Mouse (Mus musculus): ENCODE data around the gene Car15.

Car15 gene

GRCm38 (mm10) chr16:17838051-17838450 is at the start of gene Car15:
Gene Car15, minus strand, starts transcription at chr16:17838364.
- no peak for DNase-seq (ENCODE audit: low read depth, low spot score)

- DNase-seq (ENCODE audit: low read depth, low spot score), result peak; percentile 57
Measured at GRCm38 (mm10) chr16:17884116-17884515, 46.0 kb upstream of the Car15 start.

GRCm38 (mm10) chr16:17882196-17882595 is 44.0 kb upstream of the Car15 start:
- DNase-seq (ENCODE audit: low read depth, low spot score), result no peak

GRCm38 (mm10) chr16:17879571-17879970 is 41.4 kb upstream of the Car15 start:
- no peak for DNase-seq (ENCODE audit: low read depth, low spot score)

- no peak for DNase-seq (ENCODE audit: low read depth, low spot score)
Measured at GRCm38 (mm10) chr16:17876096-17876495, 37.9 kb upstream of the Car15 start.

- no peak for DNase-seq (ENCODE audit: low read depth, low spot score)
Measured at GRCm38 (mm10) chr16:17875174-17875573, 37.0 kb upstream of the Car15 start.

GRCm38 (mm10) chr16:17872995-17873394 is 34.8 kb upstream of the Car15 start:
- DNase-seq (ENCODE audit: low read depth, low spot score), result no peak

- no peak for DNase-seq (ENCODE audit: low read depth, low spot score)
Measured at GRCm38 (mm10) chr16:17871248-17871647, 33.1 kb upstream of the Car15 start.

GRCm38 (mm10) chr16:17865770-17866169 is 27.6 kb upstream of the Car15 start:
- DNase-seq (ENCODE audit: low read depth, low spot score), result peak; percentile 70

- no peak for DNase-seq (ENCODE audit: low read depth, low spot score)
Measured at GRCm38 (mm10) chr16:17865293-17865692, 27.1 kb upstream of the Car15 start.

GRCm38 (mm10) chr16:17858592-17858991 is 20.4 kb upstream of the Car15 start:
- peak; percentile 48 for DNase-seq (ENCODE audit: low read depth, low spot score)

GRCm38 (mm10) chr16:17857157-17857556 is 19.0 kb upstream of the Car15 start:
- no peak for DNase-seq (ENCODE audit: low read depth, low spot score)

- no peak for DNase-seq (ENCODE audit: low read depth, low spot score)
Measured at GRCm38 (mm10) chr16:17853263-17853662, 15.1 kb upstream of the Car15 start.

GRCm38 (mm10) chr16:17851860-17852259 is 13.7 kb upstream of the Car15 start:
- DNase-seq (ENCODE audit: low read depth, low spot score), result no peak

GRCm38 (mm10) chr16:17851331-17851730 is 13.2 kb upstream of the Car15 start:
- no peak for DNase-seq (ENCODE audit: low read depth, low spot score)

- no peak for DNase-seq (ENCODE audit: low read depth, low spot score)
Measured at GRCm38 (mm10) chr16:17849486-17849885, 11.3 kb upstream of the Car15 start.

- DNase-seq (ENCODE audit: low read depth, low spot score), result peak; percentile 58
Measured at GRCm38 (mm10) chr16:17848928-17849327, 10.8 kb upstream of the Car15 start.

- no peak for DNase-seq (ENCODE audit: low read depth, low spot score)
Measured at GRCm38 (mm10) chr16:17848431-17848830, 10.3 kb upstream of the Car15 start.

GRCm38 (mm10) chr16:17843701-17844365 is 5.7 kb upstream of the Car15 start:
- no peak for DNase-seq (ENCODE audit: low read depth, low spot score)

GRCm38 (mm10) chr16:17842437-17842836 is 4.3 kb upstream of the Car15 start:
- DNase-seq (ENCODE audit: low read depth, low spot score), result no peak

- DNase-seq (ENCODE audit: low read depth, low spot score), result no peak
Measured at GRCm38 (mm10) chr16:17839976-17840375, 1.8 kb upstream of the Car15 start.

GRCm38 (mm10) chr16:17835481-17835880 is 2.7 kb downstream of the Car15 start:
- peak; percentile 33 for DNase-seq (ENCODE audit: low read depth, low spot score)

- no peak for DNase-seq (ENCODE audit: low read depth, low spot score)
Measured at GRCm38 (mm10) chr16:17834543-17834942, 3.6 kb downstream of the Car15 start.
